Mouse (Mus musculus) cerebellum, adult 2 months (tissue): ENCODE measurements around the gene Mettl1.

Experiments used
- CTCF ChIP-seq: fragments of 200-500 bp; IDR thresholded peaks from 2 replicates; pipeline ENCODE4 v1.5.1; 2011; ENCODE audit warnings: low read depth, mild to moderate bottlenecking, control low read depth, low read length, moderate library complexity, borderline replicate concordance; ENCODE audit not compliant: insufficient read depth
- POLR2A ChIP-seq: fragments of 200-500 bp; IDR thresholded peaks from 2 replicates; pipeline ENCODE4 v1.6.1; 2011; ENCODE audit warnings: low read length, control low read depth, borderline replicate concordance; ENCODE audit not compliant: insufficient read depth

- TF ChIP-seq POLR2A (no peak), CTCF (no peak; the same call in 1 of the 2 replicates)
Measured at GRCm38 (mm10) chr10:127085633-127086032, 44.4 kb downstream of the Mettl1 start.
